Comparison of ENCODE assay signal across 7 mouse cellular contexts in genomic region chr2:167586041-167586440, GRCm38 (mm10). TPM values are rescaled to one million over a fixed set of nuclear protein-coding genes. Genes with fewer than 3 reads are reported as not detected.
DNase-seq lines count a peak whose midpoint lies in the region; ATAC-seq and TF ChIP-seq lines count a peak whose summit lies in the region.

No protein-coding gene starts in this region.

- H3K9ac ChIP-seq in intestine, embryonic 14.5 days (ENCODE audit: low read length), result peak overlapping the region; percentile 20; the same call in 1 of the 2 replicates
- no peak overlapping the region for H3K9ac ChIP-seq in liver, embryonic 15.5 days

- no peak overlapping the region for H3K4me2 ChIP-seq in intestine, embryonic 14.5 days (ENCODE audit: low read length)
- no peak overlapping the region for H3K4me2 ChIP-seq in liver, embryonic 15.5 days

- H3K27ac ChIP-seq in intestine, embryonic 14.5 days (ENCODE audit: low read depth), result peak overlapping the region; percentile 74
- H3K27ac ChIP-seq in liver, embryonic 15.5 days (replicated peaks), result peak overlapping the region; percentile 6; the same call in 1 of the 2 replicates

- no peaks in the 10 kb centered on the region for H3K36me3 ChIP-seq in E14TG2a.4 (ENCODE audit: insufficient read depth, low read length)
- no peaks in the 10 kb centered on the region for H3K36me3 ChIP-seq in intestine, embryonic 14.5 days (ENCODE audit: control insufficient read depth, insufficient read depth, low read length)
- no peaks in the 10 kb centered on the region for H3K36me3 ChIP-seq in liver, embryonic 15.5 days (replicated peaks)

- WGBS in intestine, embryonic 14.5 days, result 25% methylated on average over 8 of the region's 8 CpGs
- 47% methylated on average over 8 of the region's 8 CpGs for WGBS in liver, embryonic 15.5 days (ENCODE audit: insufficient replicate concordance)

- peak; percentile 76 for DNase-seq in adrenal gland, postnatal 14 days
- no peak for DNase-seq in intestine, embryonic 14.5 days (ENCODE audit: low spot score)
- DNase-seq in c-Kit-positive CD71-positive TER-119-positive erythroid progenitor cells, embryonic 14.5 days (ENCODE audit: low spot score), result no peak
- no peak for DNase-seq in left cerebral cortex, postnatal 4 days
- no peak for DNase-seq in spleen, postnatal 14 days (ENCODE audit: low spot score in 2 of 2)

- TF ChIP-seq CTCF in E14TG2a.4 (conservative IDR thresholded peaks at IDR 0.05; ENCODE audit: low read length), result no peak

- intact Hi-C loops in left cerebral cortex, postnatal 4 days (cut with DNase I), result no loop called here

- H3K4me3 ChIP-seq in E14TG2a.4 (replicated peaks; ENCODE audit: low read length), result peak overlapping the region; percentile 14; the same call in 1 of the 2 replicates
- no peak overlapping the region for H3K4me3 ChIP-seq in intestine, embryonic 14.5 days (ENCODE audit: low read depth, low read length)
- no peak overlapping the region for H3K4me3 ChIP-seq in liver, embryonic 15.5 days (replicated peaks)

- H3K9me3 ChIP-seq in E14TG2a.4 (ENCODE audit: low read length), result no peaks in the 10 kb centered on the region
- H3K9me3 ChIP-seq in intestine, embryonic 14.5 days (ENCODE audit: control insufficient read depth, low read length), result no peaks in the 10 kb centered on the region
- H3K9me3 ChIP-seq in liver, embryonic 15.5 days (replicated peaks), result no peaks in the 10 kb centered on the region

- H3K4me1 ChIP-seq in E14TG2a.4 (replicated peaks; ENCODE audit: low read depth, low read length), result peaks cover 83% of the 10 kb centered on the region
- peaks cover 31% of the 10 kb centered on the region for H3K4me1 ChIP-seq in intestine, embryonic 14.5 days (replicated peaks; ENCODE audit: control insufficient read depth, insufficient read depth, low read length)
- H3K4me1 ChIP-seq in liver, embryonic 15.5 days (replicated peaks), result peaks cover 45% of the 10 kb centered on the region

- H3K27me3 ChIP-seq in E14TG2a.4 (ENCODE audit: insufficient read depth, low read length), result peaks cover 61% of the 10 kb centered on the region
- H3K27me3 ChIP-seq in intestine, embryonic 14.5 days (replicated peaks; ENCODE audit: control insufficient read depth, insufficient read depth, low read length), result no peaks in the 10 kb centered on the region
- no peaks in the 10 kb centered on the region for H3K27me3 ChIP-seq in liver, embryonic 15.5 days

- ATAC-seq in intestine, embryonic 14.5 days (replicated peaks; ENCODE audit: low FRiP score, low TSS enrichment, low read depth), result no peak
- no peak for ATAC-seq in liver, embryonic 15.5 days (ENCODE audit: insufficient read depth)

RNA-seq across cellular contexts. Expression of gene Ube2v1, which starts 45.9 kb away (rescaled TPM):
- 172 and 174 TPM in 2 replicates for total RNA-seq in adrenal gland, postnatal 14 days (2021)
- 254 and 279 TPM in 2 replicates for polyA plus RNA-seq in intestine, embryonic 14.5 days (2014; fragmentation: Nextera tagmentation; extraction: Ambion mirVana)
- 187 and 195 TPM in 2 replicates for polyA plus RNA-seq in liver, embryonic 15.5 days (2015; fragmentation: Nextera tagmentation; extraction: Ambion mirVana)
- 100 to 1,000 TPM; 217 TPM for total RNA-seq in left cerebral cortex, postnatal 4 days (2021)

RNA-seq across cellular contexts. Expression of gene Snai1, which starts 48.0 kb away (rescaled TPM):
- total RNA-seq in adrenal gland, postnatal 14 days (2021), result 7.2 and 10.6 TPM in 2 replicates
- polyA plus RNA-seq in intestine, embryonic 14.5 days (2014; fragmentation: Nextera tagmentation; extraction: Ambion mirVana), result 17.4 and 19.2 TPM in 2 replicates
- polyA plus RNA-seq in liver, embryonic 15.5 days (2015; fragmentation: Nextera tagmentation; extraction: Ambion mirVana), result 1.6 and 1.9 TPM in 2 replicates
- total RNA-seq in left cerebral cortex, postnatal 4 days (2021), result 1 to 10 TPM; 1.1 to 1.3 TPM
